Mouse (Mus musculus) intestine, embryonic 14.5 days (tissue): ENCODE data around the gene Arhgap20. TPM values are rescaled to one million over a fixed set of nuclear protein-coding genes. Genes with fewer than 3 reads are reported as not detected.

Source experiments
- ATAC-seq: fragments of 200-750 bp; cut with Nextera tagmentation; replicated peaks from 2 replicates; pipeline ENCODE4 v1.8.0; 2017; ENCODE audit warnings: low read depth, moderate number of reproducible peaks, moderate TSS enrichment, moderate library complexity; ENCODE audit not compliant: low FRiP score, low TSS enrichment
- DNase-seq: peaks from one replicate; pipeline ENCODE4 v3.0.0-alpha.2; 2018; ENCODE audit warnings: low spot score
- H3K27ac ChIP-seq: fragments of 300-500 bp; sonication (generic); 2 replicates; pipeline ENCODE4 v1.5.1; 2014; ENCODE audit warnings: low read depth, mild to moderate bottlenecking, control low read depth
- H3K27me3 ChIP-seq: fragments of 300-500 bp; sonication (generic); replicated peaks from 2 replicates; pipeline ENCODE4 v1.6.1; 2014; ENCODE audit warnings: low read length, control low read depth; ENCODE audit not compliant: control insufficient read depth, insufficient read depth
- H3K36me3 ChIP-seq: fragments of 300-500 bp; sonication (generic); 2 replicates; pipeline ENCODE4 v1.6.1; 2014; ENCODE audit warnings: low read length, control low read depth; ENCODE audit not compliant: control insufficient read depth, insufficient read depth
- H3K4me1 ChIP-seq: fragments of 300-500 bp; sonication (generic); replicated peaks from 2 replicates; pipeline ENCODE4 v1.6.1; 2014; ENCODE audit warnings: low read length, control low read depth, mixed read lengths; ENCODE audit not compliant: control insufficient read depth, insufficient read depth
- H3K4me2 ChIP-seq: fragments of 300-500 bp; sonication (generic); 2 replicates; pipeline ENCODE4 v1.6.1; 2014; ENCODE audit warnings: low read length
- H3K4me3 ChIP-seq: fragments of 300-500 bp; sonication (generic); 2 replicates; pipeline ENCODE4 v1.5.1; 2014; ENCODE audit warnings: low read depth, low read length, control low read depth, mixed read lengths
- H3K9ac ChIP-seq: fragments of 300-500 bp; sonication (generic); 2 replicates; pipeline ENCODE4 v1.6.1; 2014; ENCODE audit warnings: mild to moderate bottlenecking, low read length
- H3K9me3 ChIP-seq: fragments of 300-500 bp; sonication (generic); 2 replicates; pipeline ENCODE4 v1.6.1; 2016; ENCODE audit warnings: low read length, control low read depth; ENCODE audit not compliant: control insufficient read depth
- WGBS: fragments of 180-500 bp; shearing (Covaris S2); extraction: QIAGEN DNeasy Blood & Tissue Kit; methylation state at CpG from one replicate; pipeline ENCODE4 v1.1.7; 2014; 5-methylcytosine and 5-hydroxymethylcytosine counted together
- polyA plus RNA-seq: library from polyadenylated mRNA; unstranded; fragments of >200 nt; fragmentation: Nextera tagmentation; extraction: Ambion mirVana; gene quantifications from 2 replicates; pipeline ENCODE4 v1.2.1, GENCODE M21; 2014

Arhgap20 gene
- polyA plus RNA-seq, 1 experiment from 2014 or later = 1.9 TPM

GRCm38 (mm10) chr9:51781092-51781491 lies 16.0 kb downstream of the Arhgap20 start:
- H3K4me3 ChIP-seq = no peak overlapping the region
- H3K27me3 ChIP-seq = no peaks in the 10 kb centered on the region
- WGBS = 85% methylated on average over 7 of the region's 7 CpGs
- no peak overlapping the region for H3K4me2 ChIP-seq
- H3K9me3 ChIP-seq = no peaks in the 10 kb centered on the region
- H3K36me3 ChIP-seq = no peaks in the 10 kb centered on the region
- no peak for DNase-seq
- H3K9ac ChIP-seq = no peak overlapping the region
- no peak for ATAC-seq
- no peaks in the 10 kb centered on the region for H3K4me1 ChIP-seq
- H3K27ac ChIP-seq = no peak overlapping the region

GRCm38 (mm10) chr9:51787380-51787779 lies 22.2 kb downstream of the Arhgap20 start:
- Histone ChIP-seq H3K27ac (no peak overlapping the region), H3K4me3 (no peak overlapping the region), H3K9me3 (no peaks in the 10 kb centered on the region), H3K36me3 (no peaks in the 10 kb centered on the region), H3K27me3 (no peaks in the 10 kb centered on the region), H3K9ac (no peak overlapping the region), H3K4me2 (no peak overlapping the region), H3K4me1 (no peaks in the 10 kb centered on the region)
- WGBS = 53% methylated on average over 6 of the region's 6 CpGs
- ATAC-seq = no peak
- no peak for DNase-seq

- H3K27me3 ChIP-seq = no peaks in the 10 kb centered on the region
- ATAC-seq = no peak
Measured at GRCm38 (mm10) chr9:51788466-51788865, 23.3 kb downstream of the Arhgap20 start.

GRCm38 (mm10) chr9:51795206-51795605 lies 30.1 kb downstream of the Arhgap20 start:
- Histone ChIP-seq H3K27me3 (no peaks in the 10 kb centered on the region), H3K4me3 (no peak overlapping the region), H3K9ac (no peak overlapping the region), H3K4me1 (no peaks in the 10 kb centered on the region), H3K9me3 (no peaks in the 10 kb centered on the region), H3K36me3 (no peaks in the 10 kb centered on the region), H3K27ac (no peak overlapping the region), H3K4me2 (no peak overlapping the region)
- WGBS = 73% methylated on average over 6 of the region's 6 CpGs
- ATAC-seq = no peak
- no peak for DNase-seq

More at GRCm38 (mm10) chr9:51788466-51788865, 23.3 kb downstream of the Arhgap20 start:
- H3K9ac ChIP-seq = no peak overlapping the region
- H3K27ac ChIP-seq = no peak overlapping the region
- H3K4me2 ChIP-seq = no peak overlapping the region
- H3K4me3 ChIP-seq = no peak overlapping the region
- 81% methylated on average over 1 of the region's 1 CpGs for WGBS
- DNase-seq = no peak
- no peaks in the 10 kb centered on the region for H3K4me1 ChIP-seq
- no peaks in the 10 kb centered on the region for H3K9me3 ChIP-seq
- H3K36me3 ChIP-seq = no peaks in the 10 kb centered on the region

GRCm38 (mm10) chr9:51798251-51798650 lies 33.1 kb downstream of the Arhgap20 start:
- Histone ChIP-seq H3K27me3 (no peaks in the 10 kb centered on the region), H3K4me1 (no peaks in the 10 kb centered on the region), H3K36me3 (no peaks in the 10 kb centered on the region), H3K9ac (no peak overlapping the region), H3K27ac (no peak overlapping the region), H3K4me3 (no peak overlapping the region), H3K4me2 (no peak overlapping the region), H3K9me3 (no peaks in the 10 kb centered on the region)
- ATAC-seq = no peak
- DNase-seq = no peak
- 87% methylated on average over 5 of the region's 5 CpGs for WGBS

- no peak overlapping the region for H3K27ac ChIP-seq
- no peak overlapping the region for H3K4me2 ChIP-seq
- DNase-seq = no peak
- no peak for ATAC-seq
- H3K4me1 ChIP-seq = no peaks in the 10 kb centered on the region
- no peaks in the 10 kb centered on the region for H3K36me3 ChIP-seq
- WGBS = 82% methylated on average over 9 of the region's 9 CpGs
- H3K4me3 ChIP-seq = no peak overlapping the region
- H3K9ac ChIP-seq = no peak overlapping the region
- H3K27me3 ChIP-seq = no peaks in the 10 kb centered on the region
- no peaks in the 10 kb centered on the region for H3K9me3 ChIP-seq
Measured at GRCm38 (mm10) chr9:51799156-51799555, 34.0 kb downstream of the Arhgap20 start.

- 75% methylated on average over 3 of the region's 3 CpGs for WGBS
- Histone ChIP-seq H3K9me3 (no peaks in the 10 kb centered on the region), H3K27me3 (no peaks in the 10 kb centered on the region), H3K27ac (no peak overlapping the region), H3K4me2 (no peak overlapping the region), H3K36me3 (no peaks in the 10 kb centered on the region), H3K9ac (no peak overlapping the region), H3K4me3 (no peak overlapping the region), H3K4me1 (no peaks in the 10 kb centered on the region)
- DNase-seq (no peak), ATAC-seq (no peak)
Measured at GRCm38 (mm10) chr9:51807272-51807671, 42.1 kb downstream of the Arhgap20 start.

GRCm38 (mm10) chr9:51812931-51813330 lies 47.8 kb downstream of the Arhgap20 start:
- H3K27ac ChIP-seq = no peak overlapping the region
- no peak for ATAC-seq
- DNase-seq = no peak
- WGBS = 94% methylated on average over 1 of the region's 1 CpGs
- H3K9ac ChIP-seq = no peak overlapping the region
- no peaks in the 10 kb centered on the region for H3K4me1 ChIP-seq
- no peak overlapping the region for H3K4me3 ChIP-seq
- no peaks in the 10 kb centered on the region for H3K27me3 ChIP-seq
- no peaks in the 10 kb centered on the region for H3K9me3 ChIP-seq
- no peaks in the 10 kb centered on the region for H3K36me3 ChIP-seq
- no peak overlapping the region for H3K4me2 ChIP-seq

- Histone ChIP-seq H3K36me3 (no peaks in the 10 kb centered on the region), H3K27ac (no peak overlapping the region), H3K9me3 (no peaks in the 10 kb centered on the region), H3K4me3 (no peak overlapping the region), H3K9ac (no peak overlapping the region), H3K4me2 (no peak overlapping the region), H3K4me1 (no peaks in the 10 kb centered on the region), H3K27me3 (no peaks in the 10 kb centered on the region)
- ATAC-seq (no peak), DNase-seq (no peak)
- 89% methylated on average over 7 of the region's 7 CpGs for WGBS
Measured at GRCm38 (mm10) chr9:51824516-51824915, 59.4 kb downstream of the Arhgap20 start.
